Mouse (Mus musculus): Measurements from ENCODE around the gene Cklf.
"Not testable (repeated sequence)": the region's sequence is repeated elsewhere in the genome, so short reads cannot be mapped to it uniquely, and the experiment has no call there.

Gene Cklf

GRCm38 (mm10) chr8:104264271-104264935 lies 13.7 kb downstream of the Cklf start:
- not testable (repeated sequence) for DNase-seq (ENCODE audit: low read depth)

- DNase-seq (ENCODE audit: low read depth), result no peak
These were observed 17.7 kb downstream of the Cklf start for GRCm38 (mm10) chr8:104268368-104268767.

GRCm38 (mm10) chr8:104268937-104269440 lies 18.3 kb downstream of the Cklf start:
- no peak for DNase-seq (ENCODE audit: low read depth)

GRCm38 (mm10) chr8:104293081-104293480 lies 42.4 kb downstream of the Cklf start, which contains the start of gene Cmtm2a:
Gene Cmtm2a, minus strand, starts transcription at chr8:104293181.
- not testable (repeated sequence) for DNase-seq (ENCODE audit: low read depth)

GRCm38 (mm10) chr8:104294396-104294795 lies 43.7 kb downstream of the Cklf start:
- no peak for DNase-seq (ENCODE audit: low read depth)

DNA sequence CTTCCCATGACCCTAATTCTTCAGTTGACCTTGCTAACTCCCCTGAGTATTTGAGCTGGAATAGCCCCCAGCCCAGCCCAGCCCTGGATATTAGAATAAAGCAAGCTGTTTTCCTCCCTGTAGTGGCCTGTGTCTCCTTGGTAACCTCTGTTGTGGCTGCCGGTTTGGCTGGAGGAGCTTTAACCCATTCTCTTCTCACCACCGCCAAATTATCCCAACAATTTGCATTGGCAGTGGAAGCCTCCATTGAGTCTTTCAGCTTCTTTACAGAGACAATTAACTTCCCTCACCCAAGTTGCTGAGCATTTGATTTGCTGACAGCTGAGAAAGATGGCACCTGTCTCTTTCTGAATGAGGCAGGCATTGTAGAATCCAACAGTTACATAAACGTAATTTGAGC lies 50.9 kb downstream of the Cklf start:
- DNase-seq (ENCODE audit: low read depth), result not testable (repeated sequence)

DNA sequence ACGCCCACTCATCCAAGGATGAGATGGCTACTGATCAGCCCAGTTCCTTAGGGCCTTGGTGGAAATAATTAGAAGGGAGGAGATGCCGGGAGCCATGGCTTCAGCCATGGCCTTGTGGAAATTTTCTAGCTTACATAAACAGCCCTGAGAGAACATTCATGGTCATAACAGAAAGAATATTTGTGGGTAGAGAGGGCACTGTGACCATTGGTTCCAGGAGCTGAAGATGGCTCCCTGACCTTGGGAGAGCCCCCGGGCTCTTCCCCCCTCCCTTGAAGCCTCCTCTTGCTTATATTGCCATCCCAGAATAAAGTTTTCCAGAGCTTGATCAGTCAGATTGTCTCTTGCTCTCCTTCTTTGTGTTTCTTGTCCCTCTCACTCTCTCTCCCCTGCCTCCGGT lies 51.9 kb downstream of the Cklf start:
- not testable (repeated sequence) for DNase-seq (ENCODE audit: low read depth)

DNA sequence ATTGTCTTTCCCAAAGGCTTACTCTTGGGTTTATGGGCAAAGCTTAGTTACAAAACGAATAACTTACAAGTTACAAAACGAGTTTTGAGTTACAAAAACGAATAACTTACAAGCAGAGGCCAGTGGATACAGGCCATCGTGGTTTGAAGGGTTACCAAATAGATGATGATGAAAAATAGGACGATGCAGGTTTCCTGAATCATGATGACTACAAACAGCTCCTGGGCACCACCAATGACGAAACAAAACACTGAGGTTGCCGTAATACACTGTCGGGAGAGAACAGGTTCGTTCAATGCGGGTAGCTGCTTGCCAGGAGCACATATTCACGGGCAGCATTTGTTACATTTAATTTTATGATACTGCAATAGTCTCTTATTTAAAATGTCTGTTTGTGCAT lies 54.3 kb downstream of the Cklf start:
- DNase-seq (ENCODE audit: low read depth), result no peak

DNA sequence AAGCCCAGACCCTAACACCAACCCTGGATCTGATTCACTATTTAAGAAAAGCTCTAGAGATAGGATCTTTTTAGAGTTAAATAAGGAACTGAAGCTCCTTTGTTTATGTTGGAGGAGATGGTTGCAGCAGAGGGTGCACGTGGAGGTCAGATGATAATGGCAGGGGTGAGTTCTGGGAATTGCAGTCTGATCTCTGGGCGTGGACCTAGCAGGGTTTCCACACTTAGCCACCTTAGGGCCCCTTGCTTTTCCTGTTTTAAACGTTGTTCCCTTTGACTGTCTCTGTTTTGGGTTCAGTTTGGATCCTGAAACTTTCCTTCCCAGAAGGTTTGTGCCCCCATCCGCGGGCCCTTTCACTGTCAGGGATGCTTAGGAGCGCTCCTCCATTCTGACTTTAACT lies 57.7 kb downstream of the Cklf start:
- DNase-seq (ENCODE audit: low read depth), result not testable (repeated sequence)

DNA sequence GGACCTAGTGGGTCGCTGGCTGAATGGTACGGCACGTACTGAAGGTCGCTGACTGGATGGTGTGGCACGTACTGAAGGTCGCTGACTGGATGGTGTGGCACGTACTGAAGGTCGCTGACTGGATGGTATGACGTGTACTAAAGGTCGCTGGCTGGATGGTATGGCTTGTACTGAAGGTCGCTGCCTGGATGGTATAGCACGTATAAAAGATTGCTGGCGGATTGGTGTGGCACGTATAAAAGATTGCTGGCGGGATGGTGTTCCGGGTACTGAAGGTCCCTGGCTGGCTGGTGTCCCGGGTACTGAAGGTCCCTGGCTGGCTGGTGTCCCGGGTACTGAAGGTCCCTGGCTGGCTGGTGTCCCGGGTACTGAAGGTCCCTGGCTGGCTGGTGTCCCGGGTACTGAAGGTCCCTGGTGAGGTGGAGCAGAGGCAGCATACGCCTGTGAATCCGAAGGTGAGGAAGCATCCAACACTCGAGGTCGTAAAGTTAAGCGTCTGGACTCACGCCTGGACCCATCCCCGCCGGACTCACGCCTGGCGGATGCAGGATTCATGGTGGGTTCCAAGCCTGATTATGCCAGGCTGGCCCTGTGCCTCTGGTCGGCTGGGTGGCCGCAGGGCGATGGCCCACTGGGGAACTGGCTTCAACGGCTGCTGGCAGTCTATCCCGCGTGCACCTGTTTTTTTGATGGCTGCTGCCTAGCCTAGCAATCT lies 58.9 kb downstream of the Cklf start, which contains the start of the genes Gm45711 and Cmtm1:
TSS of gene Gm45711 (minus strand) at position 641 of the 715 bp plus-strand sequence.
TSS of gene Cmtm1 (minus strand) at position 705 of the 715 bp plus-strand sequence.
- DNase-seq (ENCODE audit: low read depth), result not testable (repeated sequence)

- not testable (repeated sequence) for DNase-seq (ENCODE audit: low read depth)
These were observed 61.4 kb downstream of the Cklf start for GRCm38 (mm10) chr8:104312023-104312422.

DNA sequence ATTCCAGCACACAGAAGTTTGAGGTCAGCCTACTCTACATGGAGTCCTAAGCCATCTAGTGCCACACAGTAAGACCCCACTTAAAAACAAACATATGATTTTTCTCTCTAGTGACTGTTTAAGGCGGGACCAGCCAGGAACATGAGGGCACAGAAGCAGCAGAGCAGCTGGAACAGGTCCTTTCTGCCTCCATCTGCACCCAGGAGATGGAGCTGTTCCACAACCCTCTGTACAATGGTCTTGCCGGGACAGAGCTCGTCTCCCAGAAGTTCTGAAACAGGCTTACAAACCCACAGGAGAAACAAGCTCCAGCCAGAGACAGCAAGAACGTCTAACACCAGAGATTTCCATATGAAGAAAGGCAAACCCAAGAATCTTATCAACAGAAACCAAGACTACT lies 62.6 kb downstream of the Cklf start:
- peak; percentile 37 for DNase-seq (ENCODE audit: low read depth)
